Mouse (Mus musculus): ENCODE measurements at regions not wholly inside any gene's neighbourhood (a gene's known extent, or its start where the extent isn't known, plus 50 kb on each side); places are given as distances from the start of the nearest gene placed in this dataset.

DNA sequence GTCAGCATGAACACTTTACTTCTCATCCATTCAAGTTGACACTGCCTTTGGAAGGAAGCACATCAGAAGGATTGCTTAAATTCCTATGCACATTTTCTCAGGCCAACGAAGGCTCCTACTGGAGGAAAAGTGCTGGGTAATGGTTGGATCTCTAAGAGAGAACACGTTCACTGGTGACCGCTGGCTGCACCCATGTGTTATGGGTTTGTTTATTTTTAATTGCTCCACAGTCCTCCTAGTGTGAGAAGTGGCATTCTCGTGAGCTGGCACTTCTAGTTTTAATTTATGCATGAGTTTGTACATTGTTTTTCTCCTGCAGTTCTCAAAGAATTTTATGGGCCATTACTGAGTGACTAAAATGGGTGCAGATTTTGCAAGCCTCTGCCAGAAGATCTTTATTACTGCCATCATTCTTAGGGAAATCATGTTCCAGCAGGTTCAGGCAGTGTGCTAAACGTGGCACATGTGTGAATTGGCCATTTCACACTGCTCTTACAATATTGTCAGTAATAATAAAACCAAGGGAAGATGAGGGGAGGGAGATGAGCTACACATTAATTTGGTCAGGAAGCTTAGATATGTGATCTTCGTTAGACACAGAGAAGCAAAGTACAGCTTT, 731.6 kb downstream of the Ttll7 start:
- DNase-seq (ENCODE audit: low spot score) = no peak

DNA sequence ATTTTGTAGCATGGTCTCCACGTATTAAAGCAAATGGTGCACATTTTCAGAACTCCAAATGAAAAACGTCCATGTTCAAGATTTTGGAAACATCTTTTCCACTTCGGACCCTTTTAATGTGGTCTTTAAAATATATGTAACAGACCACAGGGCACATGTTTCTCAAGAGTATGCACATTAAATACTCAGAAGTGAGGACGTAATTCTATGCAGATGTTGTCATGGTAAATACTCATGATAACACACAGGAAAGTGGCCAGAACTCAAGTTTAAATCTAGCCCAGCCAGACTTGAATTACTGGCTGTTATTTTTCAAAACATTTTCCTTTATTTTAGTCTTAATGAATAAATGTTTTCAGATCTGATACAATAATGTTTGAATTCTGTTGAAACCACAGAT, 719.7 kb downstream of the Ttll7 start:
- DNase-seq (ENCODE audit: low spot score) = no peak

DNA sequence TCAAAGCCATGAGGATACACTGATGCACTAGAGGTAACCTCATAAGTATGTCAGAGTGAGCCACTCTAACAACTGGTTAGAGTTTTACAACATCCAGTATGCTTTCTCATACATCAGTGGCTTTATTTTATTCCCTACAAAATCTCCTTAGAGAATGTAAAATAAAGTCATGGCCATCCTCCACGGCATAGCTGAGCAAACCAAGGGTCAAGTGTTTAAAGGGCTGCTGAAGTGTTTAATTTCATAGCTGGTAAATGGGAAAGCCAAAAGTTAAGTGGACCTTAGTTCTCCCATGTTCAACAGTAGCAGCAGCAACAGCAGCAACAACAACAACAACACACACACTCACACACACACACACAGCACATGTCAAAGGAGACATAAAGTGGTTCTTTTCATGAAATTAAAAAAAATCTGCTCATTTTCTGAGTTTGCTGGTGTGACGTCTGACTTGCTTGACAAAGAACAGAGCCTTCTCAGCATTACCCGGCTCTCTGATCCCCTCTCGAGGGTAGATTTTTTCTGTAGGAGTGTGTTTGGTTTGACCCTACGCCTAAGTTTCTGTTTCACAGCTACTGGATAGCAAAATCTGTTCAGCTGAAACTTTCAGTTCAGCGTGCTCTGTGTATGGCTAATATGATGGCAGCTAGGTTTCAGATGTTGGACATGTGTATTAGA, 693.3 kb downstream of the Ttll7 start:
- no peak for DNase-seq (ENCODE audit: low spot score)

DNA sequence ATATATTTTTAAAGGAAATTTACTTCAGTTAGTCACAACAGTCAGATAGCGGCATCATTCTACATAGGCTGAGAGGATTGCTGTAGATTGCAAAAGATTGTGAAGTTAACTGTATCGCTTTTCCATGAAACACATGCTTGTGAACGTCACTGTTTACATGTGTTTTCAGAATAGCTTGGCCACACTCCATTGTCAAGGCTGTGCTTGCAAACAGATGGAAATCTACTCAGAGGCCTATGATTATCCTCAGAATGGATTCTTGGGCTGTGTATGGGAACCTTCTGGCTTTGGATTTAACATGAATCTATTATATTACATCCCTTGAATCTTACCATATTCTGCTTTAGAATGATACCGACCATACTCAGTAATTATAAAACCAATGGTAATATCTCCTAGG, 690.1 kb downstream of the Ttll7 start:
- no peak for DNase-seq (ENCODE audit: low spot score)

DNA sequence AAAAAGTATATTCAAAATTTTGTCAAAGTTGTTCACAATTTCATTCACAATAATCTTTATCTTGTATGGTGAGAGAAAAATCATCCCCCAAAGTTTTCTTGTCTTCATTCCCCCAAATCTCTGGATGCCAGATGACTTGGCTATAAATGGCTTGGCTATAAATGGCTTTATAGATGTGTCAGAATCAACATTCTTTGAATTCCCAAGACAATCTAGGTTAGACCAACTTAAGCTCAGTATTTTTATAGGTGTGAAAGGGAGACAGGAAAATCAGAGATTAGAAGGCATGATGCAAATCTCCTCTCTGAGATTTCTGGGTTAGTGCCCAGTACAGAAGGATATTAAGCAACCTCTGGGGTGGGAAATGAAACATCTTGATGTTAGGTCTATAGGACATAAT, 685.4 kb downstream of the Ttll7 start:
- no peak for DNase-seq (ENCODE audit: low spot score)

DNA sequence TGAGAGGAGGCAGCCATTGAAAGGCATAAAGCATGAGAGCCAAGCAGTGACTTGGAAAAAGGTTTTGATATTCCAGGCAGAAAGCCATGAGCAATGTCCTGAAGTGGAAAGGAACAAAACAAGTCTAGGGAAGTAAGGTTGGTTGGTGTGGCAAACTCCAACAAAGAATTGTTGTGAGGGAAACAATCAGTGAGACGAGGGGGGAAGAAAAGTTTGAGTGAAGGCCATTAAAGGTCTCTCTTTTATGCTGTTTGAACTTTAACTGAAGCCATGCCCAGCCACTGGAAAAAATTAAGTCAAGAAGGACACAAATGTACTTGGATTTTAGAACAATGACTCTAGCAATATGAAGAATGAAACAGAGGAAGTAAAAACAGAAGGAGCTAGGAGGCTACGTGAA, 680.0 kb downstream of the Ttll7 start:
- no peak for DNase-seq (ENCODE audit: low spot score)

DNA sequence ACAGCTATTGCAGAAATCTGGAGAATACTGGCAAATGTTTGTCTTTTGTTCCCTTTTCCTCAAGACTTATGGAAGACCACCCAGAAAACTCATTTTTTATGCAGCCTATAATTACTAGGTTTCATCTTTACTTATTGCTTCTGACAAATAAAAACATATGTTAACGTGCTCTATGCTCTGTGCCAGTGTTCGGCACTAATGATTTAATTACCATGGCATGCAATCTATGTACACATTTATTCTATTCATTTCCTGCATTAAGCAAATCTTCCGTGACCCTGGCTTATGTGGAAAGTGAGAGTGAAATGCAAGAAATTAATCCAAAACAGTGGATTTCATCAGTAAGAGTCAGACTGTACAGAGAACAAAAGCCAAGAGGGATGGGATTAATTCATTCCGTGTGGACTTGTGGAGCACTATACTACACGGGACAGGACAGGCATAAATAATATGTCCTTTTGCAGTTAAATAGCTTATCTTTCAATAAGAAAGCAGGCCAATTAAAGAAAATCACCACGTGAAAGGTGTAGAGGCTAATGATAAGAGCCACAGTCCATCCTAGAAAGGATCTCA, 679.5 kb downstream of the Ttll7 start:
- DNase-seq (ENCODE audit: low spot score) = no peak

Measured in heart, adult 8-10 months (tissue).